Comparison of ENCODE assay signal across 8 mouse cellular contexts in the genomic region with DNA sequence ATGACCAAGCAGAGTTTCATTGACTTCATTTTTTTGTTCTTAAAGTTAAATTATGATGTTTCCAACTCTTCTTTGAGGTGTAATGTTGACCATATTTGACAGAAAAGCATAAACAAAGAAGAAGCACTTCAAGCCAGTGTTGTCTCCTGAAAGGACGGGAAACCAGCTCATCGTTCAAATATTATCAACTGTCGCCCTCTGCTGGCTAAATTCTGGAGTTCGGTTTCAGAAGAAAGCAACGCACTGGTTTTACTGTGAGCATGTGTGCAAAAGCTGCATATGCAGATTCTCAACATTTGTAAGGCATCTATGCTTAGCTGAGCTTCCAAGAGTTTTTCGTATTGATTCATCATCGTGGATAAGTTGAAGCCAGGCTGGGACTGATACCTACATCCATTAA.
A peak's percentile ranks its signal among the peaks of the same experiment; 100 is the strongest.
DNase-seq lines count a peak whose midpoint lies in the region; ATAC-seq and TF ChIP-seq lines count a peak whose summit lies in the region.

No protein-coding gene starts in this region.

- no peak for ATAC-seq in heart, postnatal 0 days (ENCODE audit: insufficient read depth, low read depth)
- ATAC-seq in liver, postnatal 0 days, result no peak

- TF ChIP-seq CTCF in CH12.LX (conservative IDR thresholded peaks at IDR 0.05 in 1 of 2, IDR thresholded peaks at IDR 0.05 in 1 of 2; ENCODE audit: low read depth in 2 of 2, low read length in 2 of 2), result peak in 1 of 2 experiments; percentile 26; a peak in 2 of 4 replicates
- peak; percentile 80 for TF ChIP-seq CTCF in heart, postnatal 0 days (IDR thresholded peaks at IDR 0.05; ENCODE audit: low read depth)
- TF ChIP-seq CTCF in liver, postnatal 0 days (IDR thresholded peaks at IDR 0.05; ENCODE audit: low read depth), result peak; percentile 77

- TF ChIP-seq RAD21 in CH12.LX (IDR thresholded peaks at IDR 0.05; ENCODE audit: low read depth, low read length), result peak; percentile 44

- H3K4me1 ChIP-seq in CH12.LX (ENCODE audit: control insufficient read depth in 1 of 2, insufficient read depth in 2 of 2), result no peaks in the 10 kb centered on the region
- H3K4me1 ChIP-seq in embryonic facial prominence, embryonic 10.5 days, result peaks cover 15% of the 10 kb centered on the region
- peaks cover 14% of the 10 kb centered on the region; the same call in 1 of the 2 replicates for H3K4me1 ChIP-seq in heart, postnatal 0 days (ENCODE audit: control insufficient read depth, insufficient read depth)
- no peaks in the 10 kb centered on the region for H3K4me1 ChIP-seq in liver, postnatal 0 days (ENCODE audit: insufficient read depth)

- no peak overlapping the region for H3K4me3 ChIP-seq in CH12.LX (replicated peaks in 1 of 3; ENCODE audit: low read depth in 2 of 3, low read length in 2 of 3, poor library complexity in 1 of 3)
- H3K4me3 ChIP-seq in embryonic facial prominence, embryonic 10.5 days, result no peak overlapping the region
- H3K4me3 ChIP-seq in heart, postnatal 0 days (ENCODE audit: low read depth, low read length), result no peak overlapping the region
- no peak overlapping the region for H3K4me3 ChIP-seq in liver, postnatal 0 days (ENCODE audit: low read depth, low read length)

- H3K79me2 ChIP-seq in CH12.LX (replicated peaks; ENCODE audit: control insufficient read depth, extremely low read depth, insufficient read depth, poor library complexity, severe bottlenecking), result no peaks in the 10 kb centered on the region

- DNase-seq in CH12.LX (ENCODE audit: extremely low read depth), result peak; percentile 1
- DNase-seq in adrenal gland, postnatal 25 days, result peak; percentile 59
- DNase-seq in embryonic facial prominence, embryonic 10.5 days (ENCODE audit: low spot score), result peak; percentile 78
- peak; percentile 72 for DNase-seq in heart, postnatal 0 days (ENCODE audit: low spot score)
- peak; percentile 81 to 84 for DNase-seq in kidney, postnatal 4 days
- peak; percentile 72 for DNase-seq in liver, postnatal 0 days
- peak; percentile 33 for DNase-seq in ovary, adult 18-20 months (ENCODE audit: low spot score)
- DNase-seq in urinary bladder, postnatal 10 days (ENCODE audit: low spot score), result peak; percentile 11

- in situ Hi-C loops in CH12.LX (cut with MboI; ENCODE audit: low pct_ligation_motif_present, low pct_unique_long_range_greater_than_20kb, low sequenced_read_pairs), result no loop called here

- H3K9me3 ChIP-seq in CH12.LX (replicated peaks; ENCODE audit: low read length), result peaks cover 61% of the 10 kb centered on the region
- H3K9me3 ChIP-seq in embryonic facial prominence, embryonic 10.5 days, result no peaks in the 10 kb centered on the region
- H3K9me3 ChIP-seq in heart, postnatal 0 days (replicated peaks; ENCODE audit: control insufficient read depth, low read length), result no peaks in the 10 kb centered on the region
- H3K9me3 ChIP-seq in liver, postnatal 0 days (ENCODE audit: low read length), result no peaks in the 10 kb centered on the region

- H3K27ac ChIP-seq in CH12.LX (ENCODE audit: insufficient read depth, low read depth), result no peak overlapping the region
- no peak overlapping the region for H3K27ac ChIP-seq in embryonic facial prominence, embryonic 10.5 days (replicated peaks)
- H3K27ac ChIP-seq in heart, postnatal 0 days (ENCODE audit: low read depth), result no peak overlapping the region
- H3K27ac ChIP-seq in liver, postnatal 0 days (ENCODE audit: low read depth), result no peak overlapping the region

- no peak overlapping the region for H3K4me2 ChIP-seq in CH12.LX (ENCODE audit: insufficient read depth, low read depth, poor library complexity, severe bottlenecking)
- H3K4me2 ChIP-seq in heart, postnatal 0 days (ENCODE audit: low read depth, low read length), result no peak overlapping the region
- H3K4me2 ChIP-seq in liver, postnatal 0 days (ENCODE audit: low read depth, low read length), result no peak overlapping the region

- 8% methylated on average over 7 of the region's 7 CpGs for WGBS in embryonic facial prominence, embryonic 10.5 days
- WGBS in heart, postnatal 0 days, result 5% methylated on average over 7 of the region's 7 CpGs
- WGBS in liver, postnatal 0 days (ENCODE audit: insufficient replicate concordance), result 7% methylated on average over 7 of the region's 7 CpGs

- H3K9ac ChIP-seq in CH12.LX (ENCODE audit: insufficient read depth, low read depth), result no peak overlapping the region
- no peak overlapping the region for H3K9ac ChIP-seq in heart, postnatal 0 days (replicated peaks; ENCODE audit: low read depth, low read length)
- no peak overlapping the region for H3K9ac ChIP-seq in liver, postnatal 0 days (replicated peaks)

- TF ChIP-seq POLR2A in CH12.LX (IDR thresholded peaks at IDR 0.05; ENCODE audit: low read depth, low read length), result no peak

- TF ChIP-seq EP300 in CH12.LX (IDR thresholded peaks at IDR 0.05; ENCODE audit: low read length), result no peak
- TF ChIP-seq EP300 in heart, postnatal 0 days (IDR thresholded peaks at IDR 0.05; ENCODE audit: low read depth), result no peak
- no peak for TF ChIP-seq EP300 in liver, postnatal 0 days (IDR thresholded peaks at IDR 0.05; ENCODE audit: low read depth)

- no peaks in the 10 kb centered on the region for H3K36me3 ChIP-seq in CH12.LX (replicated peaks in 1 of 2; ENCODE audit: control insufficient read depth in 1 of 2, insufficient read depth in 1 of 2, low read length in 1 of 2)
- H3K36me3 ChIP-seq in embryonic facial prominence, embryonic 10.5 days (replicated peaks), result no peaks in the 10 kb centered on the region
- no peaks in the 10 kb centered on the region for H3K36me3 ChIP-seq in heart, postnatal 0 days (replicated peaks; ENCODE audit: control insufficient read depth, insufficient read depth, low read length)
- H3K36me3 ChIP-seq in liver, postnatal 0 days (replicated peaks; ENCODE audit: insufficient read depth, low read length), result no peaks in the 10 kb centered on the region

- H3K27me3 ChIP-seq in CH12.LX (replicated peaks), result no peaks in the 10 kb centered on the region
- H3K27me3 ChIP-seq in embryonic facial prominence, embryonic 10.5 days (replicated peaks; ENCODE audit: low read depth, poor library complexity, severe bottlenecking), result no peaks in the 10 kb centered on the region
- no peaks in the 10 kb centered on the region for H3K27me3 ChIP-seq in heart, postnatal 0 days (ENCODE audit: control insufficient read depth, insufficient read depth, low read length)
- H3K27me3 ChIP-seq in liver, postnatal 0 days (ENCODE audit: insufficient read depth, low read length), result no peaks in the 10 kb centered on the region

- dilution Hi-C loops in CH12.LX (cut with MboI; ENCODE audit: extremely low pct_ligation_motif_present, extremely low pct_unique_long_range_greater_than_20kb, low sequenced_read_pairs), result no loop called here

TF ChIP-seq in CH12.LX, 34 proteins besides CTCF, POLR2A, EP300 and RAD21:
- no peak for TF ChIP-seq MYC (IDR thresholded peaks at IDR 0.05; ENCODE audit: low read depth, low read length)
- peak; percentile 8; the same call in 1 of the 2 replicates for TF ChIP-seq SMC3 (IDR thresholded peaks at IDR 0.05; ENCODE audit: low read depth, low read length)

Comparison
In these comparisons a context has a peak if more than half of its experiments do, and no peak if none do; other contexts are left out.
1. DNase-seq: peak in every context shown above with its lines; median percentile 82 in kidney, postnatal 4 days; 78 in embryonic facial prominence, embryonic 10.5 days; 72 in heart, postnatal 0 days; 72 in liver, postnatal 0 days; 59 in adrenal gland, postnatal 25 days; 33 in ovary, adult 18-20 months; 11 in urinary bladder, postnatal 10 days; 1 in CH12.LX.